Mouse (Mus musculus): ENCODE measurements at regions not wholly inside any gene's neighbourhood (a gene's known extent, or its start where the extent isn't known, plus 50 kb on each side); places are given as distances from the start of the nearest gene placed in this dataset.
A peak's percentile ranks its signal among the peaks of the same experiment; 100 is the strongest.

GRCm38 (mm10) chr13:69182478-69182877 is 183.1 kb upstream of the Adcy2 start:
- DNase-seq (ENCODE audit: low read depth, low spot score) = no peak

GRCm38 (mm10) chr13:69190661-69191060 is 191.3 kb upstream of the Adcy2 start:
- DNase-seq (ENCODE audit: low read depth, low spot score) = no peak

GRCm38 (mm10) chr13:69196464-69196871 is 197.1 kb upstream of the Adcy2 start:
- no peak for DNase-seq (ENCODE audit: low read depth, low spot score)

- DNase-seq (ENCODE audit: low read depth, low spot score) = peak; percentile 20
Observed at GRCm38 (mm10) chr13:69207741-69208568, 208.6 kb upstream of the Adcy2 start.

GRCm38 (mm10) chr13:69208569-69208881 is 209.2 kb upstream of the Adcy2 start:
- DNase-seq (ENCODE audit: low read depth, low spot score) = no peak

GRCm38 (mm10) chr13:69216579-69216978 is 217.2 kb upstream of the Adcy2 start:
- DNase-seq (ENCODE audit: low read depth, low spot score) = no peak

- DNase-seq (ENCODE audit: low read depth, low spot score) = peak; percentile 63
Observed at GRCm38 (mm10) chr13:69220425-69220824, 221.1 kb upstream of the Adcy2 start.

- no peak for DNase-seq (ENCODE audit: low read depth, low spot score)
Observed at GRCm38 (mm10) chr13:69226538-69226937, 227.2 kb upstream of the Adcy2 start.

- DNase-seq (ENCODE audit: low read depth, low spot score) = no peak
Observed at GRCm38 (mm10) chr13:69230361-69230943, 231.1 kb upstream of the Adcy2 start.

- DNase-seq (ENCODE audit: low read depth, low spot score) = no peak
Observed at GRCm38 (mm10) chr13:69236386-69236785, 237.0 kb upstream of the Adcy2 start.

- no peak for DNase-seq (ENCODE audit: low read depth, low spot score)
Observed at GRCm38 (mm10) chr13:69237918-69238317, 238.6 kb upstream of the Adcy2 start.

- DNase-seq (ENCODE audit: low read depth, low spot score) = no peak
Observed at GRCm38 (mm10) chr13:69239261-69239915, 240.0 kb upstream of the Adcy2 start.

GRCm38 (mm10) chr13:69242544-69243296 is 243.4 kb upstream of the Adcy2 start:
- DNase-seq (ENCODE audit: low read depth, low spot score) = no peak

GRCm38 (mm10) chr13:69250334-69251129 is 251.2 kb upstream of the Adcy2 start:
- no peak for DNase-seq (ENCODE audit: low read depth, low spot score)

GRCm38 (mm10) chr13:69251130-69251561 is 251.8 kb upstream of the Adcy2 start:
- no peak for DNase-seq (ENCODE audit: low read depth, low spot score)

GRCm38 (mm10) chr13:69252335-69252734 is 253.0 kb upstream of the Adcy2 start:
- DNase-seq (ENCODE audit: low read depth, low spot score) = no peak

- DNase-seq (ENCODE audit: low read depth, low spot score) = peak; percentile 25
Observed at GRCm38 (mm10) chr13:69260485-69260884, 261.1 kb upstream of the Adcy2 start.

GRCm38 (mm10) chr13:69260972-69261371 is 261.6 kb upstream of the Adcy2 start:
- peak; percentile 23 for DNase-seq (ENCODE audit: low read depth, low spot score)

GRCm38 (mm10) chr13:69263722-69264121 is 264.4 kb upstream of the Adcy2 start:
- DNase-seq (ENCODE audit: low read depth, low spot score) = no peak

GRCm38 (mm10) chr13:69266071-69266470 is 266.7 kb upstream of the Adcy2 start:
- no peak for DNase-seq (ENCODE audit: low read depth, low spot score)

GRCm38 (mm10) chr13:69272506-69272905 is 261.0 kb upstream of the Nsun2 start:
- no peak for DNase-seq (ENCODE audit: low read depth, low spot score)
